Mouse (Mus musculus) ES-Bruce4 (cell line): ENCODE measurements around the gene Cpa4. TPM values are rescaled to one million over a fixed set of nuclear protein-coding genes. Genes with fewer than 3 reads are reported as not detected.
A peak's percentile ranks its signal among the peaks of the same experiment; 100 is the strongest.

Source experiments
- H3K27ac ChIP-seq: 2 replicates; pipeline ENCODE4 v1.5.1; 2012; ENCODE audit warnings: low read length, inconsistent platforms; ENCODE audit not compliant: insufficient read depth
- H3K27me3 ChIP-seq: 2 replicates; pipeline ENCODE4 v1.6.1; 2012; ENCODE audit warnings: mild to moderate bottlenecking, low read length, inconsistent platforms; ENCODE audit not compliant: control insufficient read depth, poor library complexity, insufficient read depth, severe bottlenecking
- H3K36me3 ChIP-seq: 2 replicates; pipeline ENCODE4 v1.6.1; 2012; ENCODE audit warnings: inconsistent platforms, mild to moderate bottlenecking, low read length, moderate library complexity; ENCODE audit not compliant: control insufficient read depth, poor library complexity, insufficient read depth, severe bottlenecking
- H3K4me1 ChIP-seq: one replicate; pipeline ENCODE4 v1.8.1; 2011; ENCODE audit warnings: low read length; ENCODE audit not compliant: control insufficient read depth, insufficient read depth
- H3K4me3 ChIP-seq: 2 replicates; pipeline ENCODE4 v1.5.1; 2011; ENCODE audit warnings: low read depth, mild to moderate bottlenecking, low read length
- H3K9ac ChIP-seq: 2 replicates; pipeline ENCODE4 v1.6.1; 2012; ENCODE audit warnings: low read depth, mild to moderate bottlenecking, inconsistent platforms; ENCODE audit not compliant: poor library complexity, severe bottlenecking
- H3K9me3 ChIP-seq: replicated peaks from 2 replicates; pipeline ENCODE4 v1.6.1; 2012; ENCODE audit warnings: mild to moderate bottlenecking, low read length, inconsistent platforms; ENCODE audit not compliant: control insufficient read depth, poor library complexity, insufficient read depth, severe bottlenecking
- CTCF ChIP-seq: IDR thresholded peaks from one replicate; pipeline ENCODE4 v1.8.1; 2011; ENCODE audit warnings: low read depth, low read length
- EP300 ChIP-seq: IDR thresholded peaks from 2 replicates; pipeline ENCODE4 v1.6.1; 2011; ENCODE audit warnings: low read depth, low read length; ENCODE audit not compliant: insufficient read depth
- POLR2A ChIP-seq: IDR thresholded peaks from one replicate; pipeline ENCODE4 v1.8.1; 2011; ENCODE audit warnings: low read length; ENCODE audit not compliant: insufficient read depth
- polyA plus RNA-seq: library from polyadenylated mRNA; stranded (reverse); fragments of >200 nt; gene quantifications from 2 replicates; pipeline ENCODE4 v1.2.4, GENCODE M21; 2011; ENCODE audit warnings: low read depth; ENCODE audit not compliant: missing spikeins, insufficient read depth, insufficient read length

Gene Cpa4
- polyA plus RNA-seq, 1 experiment: not detected

GRCm38 (mm10) chr6:30554092-30554491 is 14.1 kb upstream of the Cpa4 start:
- TF ChIP-seq EP300: no peak
- no peak for TF ChIP-seq POLR2A
- TF ChIP-seq CTCF: no peak
- H3K27me3 ChIP-seq: no peaks in the 10 kb centered on the region
- H3K4me1 ChIP-seq: no peaks in the 10 kb centered on the region
- no peaks in the 10 kb centered on the region for H3K36me3 ChIP-seq
- H3K27ac ChIP-seq: no peak overlapping the region
- H3K4me3 ChIP-seq: no peak overlapping the region
- H3K9me3 ChIP-seq: no peaks in the 10 kb centered on the region
- H3K9ac ChIP-seq: no peak overlapping the region

GRCm38 (mm10) chr6:30554621-30555170 is 13.5 kb upstream of the Cpa4 start:
- no peak overlapping the region for H3K27ac ChIP-seq
- H3K9ac ChIP-seq: no peak overlapping the region
- H3K27me3 ChIP-seq: no peaks in the 10 kb centered on the region
- no peaks in the 10 kb centered on the region for H3K9me3 ChIP-seq
- TF ChIP-seq CTCF (no peak), POLR2A (no peak), EP300 (no peak)
- no peak overlapping the region for H3K4me3 ChIP-seq
- H3K4me1 ChIP-seq: no peaks in the 10 kb centered on the region
- no peaks in the 10 kb centered on the region for H3K36me3 ChIP-seq

GRCm38 (mm10) chr6:30556080-30556479 is 12.1 kb upstream of the Cpa4 start:
- H3K4me1 ChIP-seq: no peaks in the 10 kb centered on the region
- no peak overlapping the region for H3K4me3 ChIP-seq
- H3K27ac ChIP-seq: no peak overlapping the region
- no peak overlapping the region for H3K9ac ChIP-seq
- no peaks in the 10 kb centered on the region for H3K36me3 ChIP-seq
- TF ChIP-seq EP300 (peak; percentile 93), CTCF (no peak), POLR2A (no peak)
- H3K27me3 ChIP-seq: no peaks in the 10 kb centered on the region
- H3K9me3 ChIP-seq: no peaks in the 10 kb centered on the region

GRCm38 (mm10) chr6:30559726-30560125 is 8.4 kb upstream of the Cpa4 start:
- Histone ChIP-seq H3K9ac (no peak overlapping the region), H3K27me3 (no peaks in the 10 kb centered on the region; the same call in 1 of the 2 replicates), H3K36me3 (no peaks in the 10 kb centered on the region), H3K9me3 (no peaks in the 10 kb centered on the region), H3K4me3 (no peak overlapping the region), H3K4me1 (no peaks in the 10 kb centered on the region), H3K27ac (no peak overlapping the region)
- TF ChIP-seq EP300 (no peak), POLR2A (no peak), CTCF (no peak)

DNA sequence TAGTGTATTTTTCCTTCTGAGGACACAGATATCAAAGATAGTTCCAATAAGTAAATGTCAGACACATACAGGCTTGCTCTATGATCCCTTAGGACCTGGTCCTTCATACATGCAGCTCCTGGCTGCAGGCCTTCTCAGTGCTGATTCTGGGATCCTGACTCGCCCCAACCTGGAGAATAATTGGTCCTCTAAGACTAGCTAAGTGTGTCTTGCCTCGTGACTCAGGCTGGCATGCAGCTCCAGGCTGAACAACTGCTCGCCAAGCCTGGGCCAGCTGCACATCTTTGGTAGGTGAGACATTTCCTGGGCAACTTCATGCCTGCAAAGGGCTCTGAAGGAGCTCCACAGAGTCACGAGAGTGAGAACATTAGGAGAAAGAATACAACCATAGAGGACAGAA is 6.0 kb upstream of the Cpa4 start:
- Histone ChIP-seq H3K4me1 (no peaks in the 10 kb centered on the region), H3K4me3 (no peak overlapping the region), H3K9ac (no peak overlapping the region), H3K27me3 (no peaks in the 10 kb centered on the region; the same call in 1 of the 2 replicates), H3K36me3 (no peaks in the 10 kb centered on the region), H3K27ac (no peak overlapping the region), H3K9me3 (no peaks in the 10 kb centered on the region)
- TF ChIP-seq EP300 (no peak), POLR2A (no peak), CTCF (no peak)

- no peak overlapping the region for H3K9ac ChIP-seq
- no peak overlapping the region for H3K4me3 ChIP-seq
- H3K27ac ChIP-seq: no peak overlapping the region
- H3K4me1 ChIP-seq: no peaks in the 10 kb centered on the region
- no peak for TF ChIP-seq POLR2A
- TF ChIP-seq CTCF: no peak
- H3K9me3 ChIP-seq: no peaks in the 10 kb centered on the region
- H3K27me3 ChIP-seq: no peaks in the 10 kb centered on the region; the same call in 1 of the 2 replicates
- H3K36me3 ChIP-seq: no peaks in the 10 kb centered on the region
Measured at GRCm38 (mm10) chr6:30563575-30563974, 4.6 kb upstream of the Cpa4 start.
